Mouse (Mus musculus) kidney, adult 9 months (tissue): ENCODE measurements at regions not wholly inside any gene's neighbourhood (a gene's known extent, or its start where the extent isn't known, plus 50 kb on each side); places are given as distances from the start of the nearest gene placed in this dataset.
"Not testable (repeated sequence)": the region's sequence is repeated elsewhere in the genome, so short reads cannot be mapped to it uniquely, and the experiment has no call there.

Experiments used
- DNase-seq: peaks from one replicate; pipeline ENCODE4 v3.0.0; 2022

- no peak for DNase-seq
Observed at GRCm38 (mm10) chr3:37812936-37813335, 88.6 kb upstream of the Gm5148 start.

DNA sequence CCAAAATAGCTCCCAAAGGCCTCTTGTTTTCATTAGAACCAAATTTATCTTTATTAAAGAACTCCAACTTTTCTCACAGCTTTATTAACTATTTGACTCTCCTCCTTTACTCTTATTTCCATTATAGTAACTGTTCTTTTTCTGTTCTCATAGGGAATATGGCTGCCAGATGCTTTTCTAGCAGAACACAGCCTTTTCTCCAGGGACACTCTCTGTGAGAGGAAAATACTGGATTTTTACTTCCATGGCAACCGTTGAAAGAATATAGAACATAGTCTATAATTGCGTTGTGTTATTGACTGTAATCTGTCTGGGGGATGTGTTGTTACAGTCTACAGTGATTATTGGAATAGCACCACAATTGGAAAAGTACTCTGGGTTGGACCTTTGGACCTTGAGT, 87.1 kb upstream of the Gm5148 start:
- DNase-seq = no peak

DNA sequence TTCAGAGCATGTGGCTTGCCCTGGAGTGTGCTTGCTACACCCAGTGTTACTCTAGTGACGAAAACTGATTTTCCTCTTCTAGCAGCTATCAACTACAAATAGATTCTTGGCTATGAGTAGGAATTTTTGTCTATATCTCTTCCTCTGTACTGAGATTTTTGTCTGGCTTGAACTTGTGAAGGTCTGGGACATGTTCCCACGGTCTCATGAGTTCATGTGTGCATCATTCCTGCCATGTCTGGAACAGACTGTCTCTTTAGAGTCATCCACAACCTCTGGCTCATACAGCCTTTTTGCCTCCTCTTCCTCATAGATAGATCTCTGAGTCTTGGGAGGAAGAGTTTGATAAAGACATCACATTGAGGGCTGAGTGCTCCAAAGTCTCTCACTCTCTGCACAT, 86.5 kb upstream of the Gm5148 start:
- no peak for DNase-seq

DNA sequence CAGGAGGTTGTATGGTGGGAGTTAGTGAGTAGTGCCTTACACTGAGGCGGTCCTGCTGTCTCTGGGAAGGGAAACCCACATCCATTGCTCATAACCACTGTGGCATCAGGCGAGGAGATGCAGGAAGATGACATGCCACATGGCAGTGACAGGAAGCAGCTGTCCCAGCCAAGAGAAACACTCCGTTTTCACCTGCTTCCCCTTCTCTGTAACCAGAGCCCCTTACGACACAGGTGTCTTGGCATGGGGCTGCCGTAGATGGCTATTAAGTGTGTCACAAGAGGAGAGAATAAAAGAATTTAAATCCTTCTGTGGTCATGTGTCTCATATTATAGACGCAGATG, 81.5 kb upstream of the Gm5148 start:
- no peak for DNase-seq

- DNase-seq = no peak
Observed at GRCm38 (mm10) chr3:37804941-37805804, 80.9 kb upstream of the Gm5148 start.

DNA sequence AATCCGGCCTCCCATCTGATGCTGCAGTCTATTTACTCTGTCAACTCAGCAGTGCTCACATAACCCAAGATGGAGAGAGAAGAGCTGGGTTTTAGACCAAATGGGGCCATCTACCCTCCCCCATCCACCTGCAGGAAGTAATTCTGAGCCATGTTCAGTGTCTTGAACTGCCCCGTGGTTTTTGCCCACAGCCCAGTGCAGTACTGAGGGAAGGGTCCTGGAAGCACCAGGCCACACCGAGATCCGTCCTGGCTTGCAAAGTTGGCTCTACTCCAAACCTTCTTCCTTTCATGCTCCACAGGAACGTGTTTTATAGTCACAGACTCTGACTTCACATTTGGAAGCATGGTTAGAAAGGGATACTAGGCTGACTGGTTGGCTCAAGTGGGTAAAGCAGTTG, 80.0 kb upstream of the Gm5148 start:
- no peak for DNase-seq

GRCm38 (mm10) chr3:37803781-37804180, 79.5 kb upstream of the Gm5148 start:
- DNase-seq = not testable (repeated sequence)

DNA sequence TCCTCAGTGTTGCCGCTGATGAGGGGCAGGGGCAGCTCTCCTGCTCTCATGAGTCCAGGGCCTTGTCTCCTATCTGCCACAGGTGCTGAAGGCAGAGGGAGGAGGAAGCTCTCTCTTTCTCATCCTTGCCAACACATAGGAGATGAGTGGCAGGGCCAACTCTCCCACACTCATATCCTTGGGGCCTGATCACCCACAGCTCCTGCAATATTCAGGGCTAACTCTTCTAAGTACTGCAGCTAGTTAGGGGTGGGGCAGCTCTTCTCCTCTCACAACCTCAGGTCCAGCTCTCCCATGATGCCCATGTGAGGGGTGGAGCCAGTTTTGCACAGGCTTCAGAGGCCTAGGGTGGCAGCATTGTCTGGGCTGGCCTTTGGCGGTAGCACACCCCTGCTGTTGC, 77.3 kb upstream of the Gm5148 start:
- DNase-seq = no peak

DNA sequence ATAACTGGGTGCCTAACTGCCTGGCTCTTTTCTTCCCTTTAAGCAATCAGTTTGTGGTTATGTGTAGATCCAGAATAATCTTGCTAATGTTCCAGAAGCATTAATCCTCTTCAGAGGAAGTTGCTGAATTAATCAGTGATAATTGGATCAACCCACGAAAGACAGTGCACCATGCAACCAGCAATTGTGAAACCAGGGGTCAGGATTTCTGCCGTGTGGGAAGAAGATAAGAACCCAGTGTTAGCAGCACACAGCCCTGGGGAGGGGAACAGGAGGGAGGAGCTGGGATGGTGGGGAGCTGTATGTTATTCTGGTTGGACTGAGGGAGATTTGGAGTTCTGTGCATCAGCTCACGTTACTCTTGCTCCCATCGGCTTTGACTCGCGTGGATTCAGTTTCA, 75.5 kb upstream of the Gm5148 start:
- no peak for DNase-seq

DNA sequence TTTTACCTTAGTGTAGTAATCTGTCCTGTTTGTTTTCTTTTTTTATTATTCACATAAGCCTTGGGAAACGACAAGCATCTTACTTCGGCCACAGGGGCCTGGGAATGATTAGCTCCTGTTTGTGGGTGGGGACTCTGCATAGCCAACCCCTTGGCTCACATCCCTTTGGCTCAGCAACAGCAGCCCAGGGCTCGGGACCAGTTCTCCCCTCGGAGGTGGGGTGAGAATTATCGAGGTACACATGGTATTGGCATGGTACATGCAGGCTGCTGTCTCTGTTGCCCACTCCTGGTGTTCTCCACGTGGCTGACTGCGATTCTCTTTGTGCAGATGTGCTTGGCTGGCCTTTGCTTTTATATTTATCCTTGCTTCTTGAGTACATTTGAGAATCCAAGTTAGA, 65.4 kb upstream of the Gm5148 start:
- no peak for DNase-seq

DNA sequence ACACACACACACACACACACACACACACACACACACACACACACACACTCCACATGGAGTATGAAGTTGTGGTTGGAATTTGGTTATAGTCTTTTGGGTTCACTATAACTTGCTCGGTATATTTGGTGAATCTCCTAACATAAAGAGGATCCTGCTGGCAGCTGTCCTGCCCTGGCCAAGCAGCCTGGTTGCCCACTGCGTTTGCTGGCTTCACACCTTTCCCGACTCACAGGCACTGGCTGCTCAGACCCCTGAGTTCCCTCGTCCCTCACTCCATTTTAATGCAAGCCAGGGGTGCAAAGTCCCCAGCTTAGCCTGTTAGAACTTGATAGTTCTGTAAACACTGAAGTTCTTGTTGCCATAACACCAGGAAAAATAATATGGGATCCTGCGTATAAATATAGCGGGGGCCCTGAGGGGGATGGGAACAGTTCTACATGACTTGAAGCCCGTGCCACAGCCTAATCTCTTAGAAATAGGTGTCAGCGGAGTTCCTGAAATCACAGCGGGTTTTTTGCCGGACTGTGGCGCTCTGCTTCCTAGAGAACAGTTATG, 64.9 kb upstream of the Gm5148 start:
- no peak for DNase-seq

GRCm38 (mm10) chr3:37788366-37788765, 64.1 kb upstream of the Gm5148 start:
- DNase-seq = peak; percentile 28

GRCm38 (mm10) chr3:37786792-37787191, 62.5 kb upstream of the Gm5148 start:
- DNase-seq = no peak

GRCm38 (mm10) chr3:37781086-37781485, 56.8 kb upstream of the Gm5148 start:
- no peak for DNase-seq

DNA sequence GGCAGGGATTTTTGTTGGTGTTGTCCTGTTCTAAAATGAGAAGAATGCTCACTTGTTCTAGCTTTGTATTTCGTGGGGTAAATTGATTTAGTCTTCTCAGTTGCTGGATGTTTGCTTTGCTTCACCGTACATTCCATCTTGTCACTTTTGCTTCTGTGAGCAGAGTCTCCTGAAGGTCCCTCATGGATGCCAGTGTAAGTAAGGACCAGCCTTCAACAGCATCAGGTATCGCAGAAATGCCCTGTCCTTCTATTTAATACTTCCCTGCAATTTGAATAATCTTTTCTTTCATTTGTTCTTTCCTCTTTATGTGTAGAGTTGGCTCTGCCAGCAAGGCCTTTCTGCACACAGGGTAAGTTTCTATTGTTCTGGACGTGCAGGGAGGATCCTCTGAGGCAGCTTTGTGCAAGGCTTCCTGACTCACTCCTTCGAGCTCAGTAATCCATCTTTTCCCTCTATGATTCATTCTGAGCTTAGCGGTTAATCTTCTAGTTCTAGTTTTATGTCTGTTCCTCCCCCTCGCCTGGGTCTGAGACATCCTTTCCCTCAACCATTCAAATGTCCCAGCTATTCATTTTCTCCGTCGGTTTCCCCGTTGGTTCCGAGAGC, 55.7 kb upstream of the Gm5148 start:
- no peak for DNase-seq

DNA sequence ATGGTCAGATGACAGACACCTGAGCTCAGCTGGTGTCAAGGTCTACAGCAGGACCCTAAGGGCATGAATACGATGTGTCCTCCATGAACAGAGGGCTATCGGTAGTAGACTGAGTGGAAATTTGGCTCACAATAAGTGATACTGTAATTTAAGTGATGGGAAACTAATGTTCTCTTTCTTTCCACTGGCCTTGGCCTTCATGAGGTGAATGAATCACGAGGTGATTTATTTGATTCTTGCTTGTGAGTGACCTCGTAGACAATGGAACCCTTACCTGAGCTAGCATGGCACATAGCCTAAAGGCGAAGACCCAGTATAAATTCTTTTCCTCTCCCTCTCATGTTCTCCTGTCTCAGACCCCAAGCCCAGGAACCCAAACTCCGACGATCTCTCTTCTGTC, 54.1 kb upstream of the Gm5148 start:
- no peak for DNase-seq

DNA sequence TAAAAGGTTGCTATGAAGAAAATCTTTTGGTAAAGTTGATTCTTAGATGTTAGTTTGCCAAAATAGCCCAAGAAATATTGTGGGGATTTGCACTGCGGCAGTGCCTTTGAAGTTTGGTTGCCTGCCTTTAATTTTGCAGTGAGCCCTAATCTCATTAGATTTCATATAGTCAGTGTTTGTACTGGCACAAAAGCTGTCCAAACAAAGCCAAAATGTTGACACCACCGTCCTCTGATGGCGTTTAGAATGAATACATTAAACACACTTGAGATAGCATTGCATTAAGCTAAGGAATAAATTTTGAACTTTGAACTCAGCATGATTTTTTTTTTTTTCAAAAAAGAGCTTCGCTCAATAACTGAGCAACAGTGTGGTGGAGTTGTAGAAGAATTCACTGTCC, 51.9 kb upstream of the Gm5148 start:
- DNase-seq = no peak
